Mouse (Mus musculus) forebrain, embryonic 11.5 days (tissue): ENCODE measurements around the gene Lrp6. TPM values are rescaled to one million over a fixed set of nuclear protein-coding genes. Genes with fewer than 3 reads are reported as not detected.

ENCODE experiments used
- ATAC-seq: fragments of 200-750 bp; cut with Nextera tagmentation; replicated peaks from 2 replicates; pipeline ENCODE4 v1.8.0; 2017; ENCODE audit warnings: moderate TSS enrichment; ENCODE audit not compliant: low FRiP score
- DNase-seq: peaks from one replicate; pipeline ENCODE4 v3.0.0-alpha.2; 2017; ENCODE audit warnings: low spot score
- H3K27ac ChIP-seq: fragments of 300-500 bp; sonication (generic); 2 replicates; pipeline ENCODE4 v1.5.1; 2014; ENCODE audit warnings: low read depth, low read length
- H3K27me3 ChIP-seq: fragments of 300-500 bp; sonication (generic); 2 replicates; pipeline ENCODE4 v1.6.1; 2014; ENCODE audit warnings: mild to moderate bottlenecking, low read length, mixed read lengths; ENCODE audit not compliant: control insufficient read depth, insufficient read depth
- H3K36me3 ChIP-seq: fragments of 300-500 bp; sonication (generic); 2 replicates; pipeline ENCODE4 v1.6.1; 2014; ENCODE audit warnings: mild to moderate bottlenecking, low read length, moderate library complexity, mixed read lengths; ENCODE audit not compliant: control insufficient read depth, insufficient read depth
- H3K4me1 ChIP-seq: fragments of 300-500 bp; sonication (generic); replicated peaks from 2 replicates; pipeline ENCODE4 v1.6.1; 2014; ENCODE audit warnings: low read length, mixed read lengths; ENCODE audit not compliant: control insufficient read depth, insufficient read depth
- H3K4me2 ChIP-seq: fragments of 300-500 bp; sonication (generic); 2 replicates; pipeline ENCODE4 v1.6.1; 2014; ENCODE audit warnings: low read depth, mild to moderate bottlenecking, low read length, moderate library complexity, mixed read lengths; ENCODE audit not compliant: severe bottlenecking
- H3K4me3 ChIP-seq: fragments of 300-500 bp; sonication (generic); 2 replicates; pipeline ENCODE4 v1.5.1; 2014; ENCODE audit warnings: low read depth, low read length
- H3K9ac ChIP-seq: fragments of 300-500 bp; sonication (generic); 2 replicates; pipeline ENCODE4 v1.6.1; 2014; ENCODE audit warnings: low read length
- H3K9me3 ChIP-seq: fragments of 300-500 bp; sonication (generic); 2 replicates; pipeline ENCODE4 v1.6.1; 2016; ENCODE audit warnings: low read length, mixed read lengths; ENCODE audit not compliant: control insufficient read depth
- WGBS: fragments of 180-500 bp; shearing (Covaris S2); extraction: QIAGEN DNeasy Blood & Tissue Kit; methylation state at CpG from one replicate; pipeline ENCODE4 v1.1.7; 2014; 5-methylcytosine and 5-hydroxymethylcytosine counted together
- polyA plus RNA-seq: library from polyadenylated mRNA; unstranded; fragments of >200 nt; fragmentation: Nextera tagmentation; extraction: Ambion mirVana; gene quantifications from 2 replicates; pipeline ENCODE4 v1.2.1, GENCODE M21; 2014

Gene Lrp6
- polyA plus RNA-seq, 1 experiment from 2014 or later, result 32.5 TPM

GRCm38 (mm10) chr6:134407226-134407625, 159.5 kb downstream of the Lrp6 start:
- Histone ChIP-seq H3K4me1 (no peaks in the 10 kb centered on the region), H3K4me2 (no peak overlapping the region), H3K4me3 (no peak overlapping the region), H3K9ac (no peak overlapping the region), H3K27me3 (no peaks in the 10 kb centered on the region), H3K36me3 (no peaks in the 10 kb centered on the region), H3K27ac (no peak overlapping the region), H3K9me3 (no peaks in the 10 kb centered on the region)
- ATAC-seq (no peak), DNase-seq (peak; percentile 33)
- WGBS, result 65% methylated on average over 5 of the region's 5 CpGs

- H3K9ac ChIP-seq, result no peak overlapping the region
- H3K27ac ChIP-seq, result no peak overlapping the region
- ATAC-seq, result no peak
- H3K4me2 ChIP-seq, result no peak overlapping the region
- H3K9me3 ChIP-seq, result no peaks in the 10 kb centered on the region
- 91% methylated on average over 9 of the region's 9 CpGs for WGBS
- H3K4me3 ChIP-seq, result no peak overlapping the region
- no peaks in the 10 kb centered on the region for H3K36me3 ChIP-seq
- no peaks in the 10 kb centered on the region for H3K27me3 ChIP-seq
- no peaks in the 10 kb centered on the region for H3K4me1 ChIP-seq
- DNase-seq, result peak; percentile 19
These were observed 163.1 kb downstream of the Lrp6 start for GRCm38 (mm10) chr6:134403684-134404070.

GRCm38 (mm10) chr6:134402914-134403683, 163.7 kb downstream of the Lrp6 start:
- Histone ChIP-seq H3K4me2 (no peak overlapping the region), H3K4me1 (no peaks in the 10 kb centered on the region), H3K9me3 (no peaks in the 10 kb centered on the region), H3K9ac (0 out of 2 replicates have a peak overlapping the region, but pooled peaks have one; percentile 16), H3K4me3 (no peak overlapping the region), H3K27ac (no peak overlapping the region), H3K27me3 (no peaks in the 10 kb centered on the region), H3K36me3 (no peaks in the 10 kb centered on the region)
- ATAC-seq, result no peak
- DNase-seq, result peak; percentile 86
- WGBS, result 42% methylated on average over 16 of the region's 16 CpGs

Other genes starting within 250 kb of the Lrp6 start
- 0.24 and 0.33 TPM in 2 replicates for gene Bcl2l14, start 170.6 kb downstream of the Lrp6 start, polyA plus RNA-seq
- gene Mansc1, start 65.5 kb upstream of the Lrp6 start, polyA plus RNA-seq, result 0.53 and 1.2 TPM in 2 replicates
- gene Borcs5, start 72.5 kb upstream of the Lrp6 start, polyA plus RNA-seq, result 27.0 and 29.7 TPM in 2 replicates
- 24.9 and 28.3 TPM in 2 replicates for gene Dusp16, start 225.7 kb upstream of the Lrp6 start, polyA plus RNA-seq